Mouse (Mus musculus): ENCODE data around the gene Akap2.

- TF ChIP-seq POLR2A (IDR thresholded peaks at IDR 0.05; ENCODE audit: insufficient read length, low read depth) (no peak), USF1 (IDR thresholded peaks at IDR 0.05; ENCODE audit: low read depth) (no peak), POLR2AphosphoS2 (IDR thresholded peaks at IDR 0.05; ENCODE audit: insufficient read length, low read depth) (no peak), MYOG (IDR thresholded peaks at IDR 0.05; ENCODE audit: control insufficient read depth in 1 of 3, insufficient read depth in 1 of 3, insufficient read length in 2 of 3, low read depth in 2 of 3) (no peak), MAX (IDR thresholded peaks at IDR 0.05; ENCODE audit: low read depth) (no peak), TCF12 (IDR thresholded peaks at IDR 0.05; ENCODE audit: insufficient read depth, poor library complexity, severe bottlenecking) (no peak), CEBPB (IDR thresholded peaks at IDR 0.05; ENCODE audit: insufficient read depth, poor library complexity, severe bottlenecking) (no peak), E2F4 (IDR thresholded peaks at IDR 0.05; ENCODE audit: insufficient read depth) (no peak), REST (IDR thresholded peaks at IDR 0.05; ENCODE audit: insufficient read depth, insufficient read length) (no peak), TCF3 (IDR thresholded peaks at IDR 0.05; ENCODE audit: insufficient read length, low read depth) (no peak), SRF (IDR thresholded peaks at IDR 0.05; ENCODE audit: control insufficient read depth, insufficient read length, low read depth) (no peak)
Measured at GRCm38 (mm10) chr4:57750651-57751050, 33.2 kb downstream of the Akap2 start.
